ENCODE assay signal across 9 mouse cellular contexts in genomic region chr5:115238729-115239195, GRCm38 (mm10). TPM values are rescaled to one million over a fixed set of nuclear protein-coding genes. Genes with fewer than 3 reads are reported as not detected.
DNase-seq lines count a peak whose midpoint lies in the region; ATAC-seq and TF ChIP-seq lines count a peak whose summit lies in the region.
"Had no signal": no experiment of that assay in that cellular context is flagged by ENCODE, and none has a peak within 500 bp of the region (broad histone marks: within the 10 kb centered on the region; RNA-seq: fewer than 3 reads in every experiment).

No protein-coding gene starts in this region.

- H3K9ac ChIP-seq in forebrain, postnatal 0 days = no peak overlapping the region
- peak overlapping the region; percentile 70 for H3K9ac ChIP-seq in kidney, embryonic 15.5 days
- no peak overlapping the region for H3K9ac ChIP-seq in neural tube, embryonic 11.5 days (ENCODE audit: low read length)

- peaks cover 29% of the 10 kb centered on the region for H3K36me3 ChIP-seq in spleen, adult 2 months (ENCODE audit: control insufficient read depth, insufficient read depth, low read length)
- H3K36me3 ChIP-seq in forebrain, postnatal 0 days (ENCODE audit: insufficient read depth) = peaks cover 43% of the 10 kb centered on the region
- H3K36me3 ChIP-seq in kidney, embryonic 15.5 days = peaks cover 42% of the 10 kb centered on the region
- peaks cover 22% of the 10 kb centered on the region for H3K36me3 ChIP-seq in neural tube, embryonic 11.5 days (ENCODE audit: control insufficient read depth, insufficient read depth, low read length)

- ATAC-seq in forebrain, postnatal 0 days = no peak
- no peak for ATAC-seq in kidney, embryonic 15.5 days (replicated peaks; ENCODE audit: low FRiP score)
- ATAC-seq in neural tube, embryonic 11.5 days (ENCODE audit: insufficient read depth, low FRiP score, low TSS enrichment) = no peak

- no peak overlapping the region for H3K27ac ChIP-seq in spleen, adult 2 months (ENCODE audit: insufficient read depth, low read length)
- no peak overlapping the region for H3K27ac ChIP-seq in forebrain, postnatal 0 days (ENCODE audit: low read depth, low read length)
- H3K27ac ChIP-seq in kidney, embryonic 15.5 days = no peak overlapping the region
- no peak overlapping the region for H3K27ac ChIP-seq in neural tube, embryonic 11.5 days (ENCODE audit: low read depth, low read length)

- peak overlapping the region; percentile 86 for H3K4me3 ChIP-seq in spleen, adult 2 months (ENCODE audit: extremely low read depth, insufficient read depth, insufficient read length)
- H3K4me3 ChIP-seq in forebrain, postnatal 0 days (ENCODE audit: low read depth, low read length) = peak overlapping the region; percentile 68
- peak overlapping the region; percentile 82 for H3K4me3 ChIP-seq in kidney, embryonic 15.5 days (replicated peaks)
- peak overlapping the region; percentile 83; the same call in 1 of the 2 replicates for H3K4me3 ChIP-seq in neural tube, embryonic 11.5 days (ENCODE audit: low read depth, low read length)

- peaks cover 5% of the 10 kb centered on the region for H3K27me3 ChIP-seq in spleen, adult 2 months (ENCODE audit: control insufficient read depth, insufficient read depth, low read length)
- no peaks in the 10 kb centered on the region for H3K27me3 ChIP-seq in forebrain, postnatal 0 days (ENCODE audit: insufficient read depth, low read length)
- H3K27me3 ChIP-seq in kidney, embryonic 15.5 days = peaks cover 5% of the 10 kb centered on the region
- H3K27me3 ChIP-seq in neural tube, embryonic 11.5 days (ENCODE audit: control insufficient read depth, insufficient read depth, low read length) = peaks cover 8% of the 10 kb centered on the region

- intact Hi-C loops in left cerebral cortex, postnatal 4 days (cut with DNase I) = loop anchor here (5.0 to 10.0 kb wide), 2 partner anchors 46 to 114 kb away; partner anchors contain the start of gene Cabp1

- TF ChIP-seq CTCF in spleen, adult 2 months (IDR thresholded peaks at IDR 0.05; ENCODE audit: extremely low read depth, insufficient read depth, insufficient read length, insufficient replicate concordance) = no peak
- TF ChIP-seq CTCF in forebrain, postnatal 0 days (IDR thresholded peaks at IDR 0.05; ENCODE audit: low read depth) = no peak

- WGBS in spleen, adult 2 months = 14% methylated on average over 11 of the region's 11 CpGs
- WGBS in forebrain, postnatal 0 days = 8% methylated on average over 11 of the region's 11 CpGs
- 6% methylated on average over 11 of the region's 11 CpGs for WGBS in kidney, embryonic 15.5 days
- WGBS in neural tube, embryonic 11.5 days = 7% methylated on average over 11 of the region's 11 CpGs

- H3K9me3 ChIP-seq in forebrain, postnatal 0 days (ENCODE audit: low read length) = no peaks in the 10 kb centered on the region
- no peaks in the 10 kb centered on the region for H3K9me3 ChIP-seq in kidney, embryonic 15.5 days (replicated peaks)
- H3K9me3 ChIP-seq in neural tube, embryonic 11.5 days (ENCODE audit: control insufficient read depth, low read length) = no peaks in the 10 kb centered on the region

- peak overlapping the region; percentile 85 for H3K4me2 ChIP-seq in forebrain, postnatal 0 days (ENCODE audit: low read depth)
- H3K4me2 ChIP-seq in kidney, embryonic 15.5 days = peak overlapping the region; percentile 88
- H3K4me2 ChIP-seq in neural tube, embryonic 11.5 days (ENCODE audit: low read depth) = peak overlapping the region; percentile 85

- TF ChIP-seq POLR2A in spleen, adult 2 months (IDR thresholded peaks at IDR 0.05; ENCODE audit: low read depth, low read length) = no peak

- H3K4me1 ChIP-seq in spleen, adult 2 months (ENCODE audit: control insufficient read depth, insufficient read depth, insufficient read length) = peaks cover 10% of the 10 kb centered on the region
- H3K4me1 ChIP-seq in forebrain, postnatal 0 days (ENCODE audit: insufficient read depth) = no peaks in the 10 kb centered on the region
- H3K4me1 ChIP-seq in kidney, embryonic 15.5 days = peaks cover 26% of the 10 kb centered on the region
- peaks cover 11% of the 10 kb centered on the region for H3K4me1 ChIP-seq in neural tube, embryonic 11.5 days (ENCODE audit: control insufficient read depth, insufficient read depth, low read length)

- DNase-seq in spleen, adult 2 months (ENCODE audit: low read depth in 1 of 2, low spot score in 2 of 2) = no peak
- DNase-seq in spleen, postnatal 14 days (ENCODE audit: low spot score in 2 of 2) = no peak
- DNase-seq in forebrain, postnatal 0 days = no peak
- DNase-seq in neural tube, embryonic 11.5 days (ENCODE audit: low spot score) = no peak
- DNase-seq in cerebellum, postnatal 14 days = no peak
- DNase-seq in left cerebral cortex, postnatal 4 days = no peak
- DNase-seq in right cerebral cortex, adult 18-20 months = no peak

RNA-seq across cellular contexts. Expression of gene Pop5, which starts 3.1 kb away (rescaled TPM):
- 55.6 and 85.5 TPM in 2 replicates for polyA plus RNA-seq in spleen, adult 2 months (2012; rRNA removed)
- 32.8 and 40.8 TPM in 2 replicates for total RNA-seq in forebrain, postnatal 0 days (2014; rRNA removed)
- 85.9 and 96.6 TPM in 2 replicates for polyA plus RNA-seq in forebrain, postnatal 0 days (2015; fragmentation: Nextera tagmentation; extraction: Ambion mirVana)
- polyA plus RNA-seq in kidney, embryonic 15.5 days (2015; fragmentation: Nextera tagmentation; extraction: Ambion mirVana) = 114 and 123 TPM in 2 replicates
- polyA plus RNA-seq in neural tube, embryonic 11.5 days (2014; fragmentation: Nextera tagmentation; extraction: Ambion mirVana) = 121 and 122 TPM in 2 replicates
- total RNA-seq in left cerebral cortex, postnatal 4 days (2021) = 10 to 100 TPM; 27.4 to 31.8 TPM

RNA-seq across cellular contexts. Expression of gene Rnf10, which starts 33.9 kb away (rescaled TPM):
- polyA plus RNA-seq in spleen, adult 2 months (2012; rRNA removed) = 124 and 125 TPM in 2 replicates
- 91.4 and 106 TPM in 2 replicates for total RNA-seq in forebrain, postnatal 0 days (2014; rRNA removed)
- 150 and 169 TPM in 2 replicates for polyA plus RNA-seq in forebrain, postnatal 0 days (2015; fragmentation: Nextera tagmentation; extraction: Ambion mirVana)
- 134 and 142 TPM in 2 replicates for polyA plus RNA-seq in kidney, embryonic 15.5 days (2015; fragmentation: Nextera tagmentation; extraction: Ambion mirVana)
- polyA plus RNA-seq in neural tube, embryonic 11.5 days (2014; fragmentation: Nextera tagmentation; extraction: Ambion mirVana) = 106 and 119 TPM in 2 replicates
- 100 to 1,000 TPM; 262 to 280 TPM for total RNA-seq in left cerebral cortex, postnatal 4 days (2021)

RNA-seq across cellular contexts. Expression of gene Coq5, which starts 40.7 kb away (rescaled TPM):
- 6.3 and 6.6 TPM in 2 replicates for polyA plus RNA-seq in spleen, adult 2 months (2012; rRNA removed)
- 35.9 and 41.7 TPM in 2 replicates for total RNA-seq in forebrain, postnatal 0 days (2014; rRNA removed)
- 40.7 and 45.2 TPM in 2 replicates for polyA plus RNA-seq in forebrain, postnatal 0 days (2015; fragmentation: Nextera tagmentation; extraction: Ambion mirVana)
- 51.0 and 51.2 TPM in 2 replicates for polyA plus RNA-seq in kidney, embryonic 15.5 days (2015; fragmentation: Nextera tagmentation; extraction: Ambion mirVana)
- 58.5 and 61.0 TPM in 2 replicates for polyA plus RNA-seq in neural tube, embryonic 11.5 days (2014; fragmentation: Nextera tagmentation; extraction: Ambion mirVana)
- total RNA-seq in left cerebral cortex, postnatal 4 days (2021) = 10 to 100 TPM; 29.7 to 33.8 TPM

RNA-seq across cellular contexts. Expression of gene Cabp1, which starts 44.6 kb away (rescaled TPM):
- polyA plus RNA-seq in spleen, adult 2 months (2012; rRNA removed) = 0.72 and 1.5 TPM in 2 replicates
- 28.1 and 31.5 TPM in 2 replicates for total RNA-seq in forebrain, postnatal 0 days (2014; rRNA removed)
- polyA plus RNA-seq in forebrain, postnatal 0 days (2015; fragmentation: Nextera tagmentation; extraction: Ambion mirVana) = 12.6 and 19.4 TPM in 2 replicates
- polyA plus RNA-seq in kidney, embryonic 15.5 days (2015; fragmentation: Nextera tagmentation; extraction: Ambion mirVana) = 1.7 TPM in 2 replicates
- polyA plus RNA-seq in neural tube, embryonic 11.5 days (2014; fragmentation: Nextera tagmentation; extraction: Ambion mirVana) = 11.4 and 12.3 TPM in 2 replicates
- 10 to 100 TPM; 67.0 to 67.2 TPM for total RNA-seq in left cerebral cortex, postnatal 4 days (2021)
- total RNA-seq: common myeloid progenitor, adult 5-6 weeks had no signal
